Mouse (Mus musculus) ovary, adult 18-20 months (tissue): ENCODE results near the gene Hey2.

Experiments
- DNase-seq: peaks from one replicate; pipeline ENCODE4 v3.0.0; 2022; ENCODE audit warnings: low spot score, mixed read lengths

Hey2 gene

GRCm38 (mm10) chr10:30842643-30843437, at the start of gene Hey2:
Hey2 (minus strand) TSS chr10:30842801.
- peak; percentile 97 for DNase-seq

- DNase-seq: no peak
Measured at GRCm38 (mm10) chr10:30883085-30883760, 40.6 kb upstream of the Hey2 start.

- no peak for DNase-seq
Measured at GRCm38 (mm10) chr10:30881109-30881508, 38.5 kb upstream of the Hey2 start.

- no peak for DNase-seq
Measured at GRCm38 (mm10) chr10:30845101-30845825, 2.7 kb upstream of the Hey2 start.

GRCm38 (mm10) chr10:30844191-30845010, 1.8 kb upstream of the Hey2 start:
- DNase-seq: peak; percentile 26

- DNase-seq: peak; percentile 2
Measured at GRCm38 (mm10) chr10:30843438-30844190, 1.0 kb upstream of the Hey2 start.

GRCm38 (mm10) chr10:30842228-30842627, 373 bp downstream of the Hey2 start:
- no peak for DNase-seq

- DNase-seq: no peak
Measured at GRCm38 (mm10) chr10:30840824-30841223, 1.8 kb downstream of the Hey2 start.

GRCm38 (mm10) chr10:30838188-30838587, 4.4 kb downstream of the Hey2 start:
- DNase-seq: no peak

- no peak for DNase-seq
Measured at GRCm38 (mm10) chr10:30825049-30825448, 17.6 kb downstream of the Hey2 start.

- DNase-seq: peak; percentile 46
Measured at GRCm38 (mm10) chr10:30810967-30811293, 31.7 kb downstream of the Hey2 start.

- no peak for DNase-seq
Measured at GRCm38 (mm10) chr10:30810247-30810966, 32.2 kb downstream of the Hey2 start.

GRCm38 (mm10) chr10:30803587-30804253, 38.9 kb downstream of the Hey2 start:
- no peak for DNase-seq

GRCm38 (mm10) chr10:30802681-30803586, 39.7 kb downstream of the Hey2 start, which contains the start of gene Ncoa7:
Ncoa7 (minus strand) TSS chr10:30803326.
- DNase-seq: peak; percentile 83

- no peak for DNase-seq
Measured at GRCm38 (mm10) chr10:30802033-30802432, 40.6 kb downstream of the Hey2 start.

GRCm38 (mm10) chr10:30799713-30800450, 42.7 kb downstream of the Hey2 start:
- DNase-seq: no peak

- no peak for DNase-seq
Measured at GRCm38 (mm10) chr10:30796469-30797261, 45.9 kb downstream of the Hey2 start.
